Mouse (Mus musculus) hindbrain, postnatal 0 days (tissue): ENCODE measurements around the gene Zfp113. TPM values are rescaled to one million over a fixed set of nuclear protein-coding genes. Genes with fewer than 3 reads are reported as not detected.

Source experiments
- ATAC-seq: fragments of 200-750 bp; cut with Nextera tagmentation; 2 replicates; pipeline ENCODE4 v1.8.0; 2017; ENCODE audit warnings: mild to moderate bottlenecking, moderate TSS enrichment, moderate library complexity
- DNase-seq: peaks from one replicate; pipeline ENCODE4 v3.0.0-alpha.2; 2015; ENCODE audit warnings: low spot score
- H3K27ac ChIP-seq: fragments of 300-500 bp; sonication (generic); 2 replicates; pipeline ENCODE4 v1.5.1; 2014; ENCODE audit warnings: mild to moderate bottlenecking
- H3K27me3 ChIP-seq: fragments of 300-500 bp; sonication (generic); 2 replicates; pipeline ENCODE4 v1.6.1; 2014; ENCODE audit warnings: low read length, mixed read lengths; ENCODE audit not compliant: insufficient read depth
- H3K36me3 ChIP-seq: fragments of 300-500 bp; sonication (generic); 2 replicates; pipeline ENCODE4 v1.6.1; 2014; ENCODE audit warnings: low read length, mixed read lengths; ENCODE audit not compliant: insufficient read depth
- H3K4me1 ChIP-seq: fragments of 300-500 bp; sonication (generic); 2 replicates; pipeline ENCODE4 v1.6.1; 2014; ENCODE audit warnings: antibody characterized with exemption, low read length, mixed read lengths; ENCODE audit not compliant: insufficient read depth
- H3K4me2 ChIP-seq: fragments of 300-500 bp; sonication (generic); 2 replicates; pipeline ENCODE4 v1.6.1; 2014; ENCODE audit warnings: low read depth, mild to moderate bottlenecking, low read length, moderate library complexity, mixed read lengths
- H3K4me3 ChIP-seq: fragments of 300-500 bp; sonication (generic); 2 replicates; pipeline ENCODE4 v1.5.1; 2014; ENCODE audit warnings: low read length
- H3K9ac ChIP-seq: fragments of 300-500 bp; sonication (generic); replicated peaks from 2 replicates; pipeline ENCODE4 v1.6.1; 2014; ENCODE audit warnings: mild to moderate bottlenecking, low read length, moderate library complexity, mixed read lengths
- H3K9me3 ChIP-seq: fragments of 300-500 bp; sonication (generic); 2 replicates; pipeline ENCODE4 v1.6.1; 2016; ENCODE audit warnings: low read length, mixed read lengths
- CTCF ChIP-seq: IDR thresholded peaks from 2 replicates; pipeline ENCODE4 v1.5.1; 2016; ENCODE audit warnings: antibody characterized with exemption, control low read depth, low read depth
- WGBS: fragments of 180-500 bp; shearing (Covaris S2); extraction: QIAGEN DNeasy Blood & Tissue Kit; methylation state at CpG from one replicate; pipeline ENCODE4 v1.1.7; 2014; 5-methylcytosine and 5-hydroxymethylcytosine counted together
- polyA plus RNA-seq: library from polyadenylated mRNA; unstranded; fragments of >200 nt; fragmentation: Nextera tagmentation; extraction: Ambion mirVana; gene quantifications from 2 replicates; pipeline ENCODE4 v1.2.1, GENCODE M21; 2015
- total RNA-seq: library from RNA; depleted of rRNA; stranded (reverse); fragments of >200 nt; gene quantifications from 2 replicates; pipeline ENCODE4 v1.2.3, GENCODE M21; 2014; rRNA removed

Zfp113 gene
- 11.6 and 43.2 TPM in 2 replicates for total RNA-seq
- 7.9 and 11.3 TPM in 2 replicates for polyA plus RNA-seq

- no peaks in the 10 kb centered on the region for H3K9me3 ChIP-seq
- no peaks in the 10 kb centered on the region for H3K27me3 ChIP-seq
- peak within 1 kb of the TSS; percentile 95 for H3K27ac ChIP-seq
- H3K4me3 ChIP-seq: peak within 1 kb of the TSS; percentile 63
- ATAC-seq: peak; percentile 98
- DNase-seq: peak; percentile 96
- H3K36me3 ChIP-seq: peaks cover 17% of the 10 kb centered on the region
- 0 out of 2 replicates have a peak, but pooled peaks cover 6% of the 10 kb centered on the region for H3K4me1 ChIP-seq
- H3K9ac ChIP-seq: peak within 1 kb of the TSS; percentile 91
- peak; percentile 94 for TF ChIP-seq CTCF
- WGBS: under 1% methylated on average over 31 of the region's 31 CpGs
- peak within 1 kb of the TSS; percentile 73 for H3K4me2 ChIP-seq
Observed at GRCm38 (mm10) chr5:138155443-138155976, at the start of gene Zfp113. Gene Zfp113 (minus strand): TSS chr5:138155744.

GRCm38 (mm10) chr5:138202086-138202485, 46.5 kb upstream of the Zfp113 start:
- Histone ChIP-seq H3K4me2 (no peak overlapping the region), H3K9me3 (no peaks in the 10 kb centered on the region), H3K36me3 (no peaks in the 10 kb centered on the region), H3K27me3 (no peaks in the 10 kb centered on the region), H3K4me1 (no peaks in the 10 kb centered on the region), H3K27ac (no peak overlapping the region), H3K4me3 (no peak overlapping the region), H3K9ac (no peak overlapping the region)
- DNase-seq: no peak
- ATAC-seq: no peak
- 81% methylated on average over 3 of the region's 3 CpGs for WGBS
- TF ChIP-seq CTCF: no peak

DNA sequence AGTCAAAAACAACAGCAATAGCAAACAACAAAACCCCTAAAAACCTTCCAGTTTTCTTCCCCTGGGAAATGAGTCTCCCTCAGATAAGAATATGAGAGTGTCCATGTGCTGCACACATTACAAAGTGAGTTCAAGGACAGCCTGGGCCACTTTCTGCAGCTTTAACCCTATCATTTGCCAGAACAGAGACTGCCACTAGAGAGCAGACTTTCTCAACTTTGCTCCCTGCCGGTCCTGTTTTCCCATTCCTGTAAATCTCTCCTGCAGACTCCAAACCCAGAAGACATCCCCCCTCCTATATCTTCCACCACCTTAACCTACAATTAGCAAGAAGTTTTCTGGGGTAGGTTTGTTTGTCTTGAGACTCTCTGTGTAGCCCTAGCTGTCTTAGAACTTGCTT, 44.0 kb upstream of the Zfp113 start:
- ATAC-seq: no peak
- peak; percentile 60 for TF ChIP-seq CTCF
- no peaks in the 10 kb centered on the region for H3K4me1 ChIP-seq
- H3K4me2 ChIP-seq: no peak overlapping the region
- no peak overlapping the region for H3K9ac ChIP-seq
- H3K4me3 ChIP-seq: no peak overlapping the region
- no peaks in the 10 kb centered on the region for H3K9me3 ChIP-seq
- H3K36me3 ChIP-seq: no peaks in the 10 kb centered on the region
- no peaks in the 10 kb centered on the region for H3K27me3 ChIP-seq
- H3K27ac ChIP-seq: no peak overlapping the region
- 4% methylated on average over 1 of the region's 1 CpGs for WGBS
- peak; percentile 49 for DNase-seq

- no peak for DNase-seq
- H3K27me3 ChIP-seq: no peaks in the 10 kb centered on the region
- TF ChIP-seq CTCF: no peak
- 56% methylated on average over 7 of the region's 7 CpGs for WGBS
- no peak for ATAC-seq
- H3K4me1 ChIP-seq: no peaks in the 10 kb centered on the region
- peak overlapping the region; percentile 76 for H3K4me3 ChIP-seq
- peak overlapping the region; percentile 68; the same call in 1 of the 2 replicates for H3K9ac ChIP-seq
- no peaks in the 10 kb centered on the region for H3K36me3 ChIP-seq
- H3K4me2 ChIP-seq: peak overlapping the region; percentile 97
- peak overlapping the region; percentile 93 for H3K27ac ChIP-seq
- H3K9me3 ChIP-seq: no peaks in the 10 kb centered on the region
Observed at GRCm38 (mm10) chr5:138195463-138195862, 39.9 kb upstream of the Zfp113 start.

DNA sequence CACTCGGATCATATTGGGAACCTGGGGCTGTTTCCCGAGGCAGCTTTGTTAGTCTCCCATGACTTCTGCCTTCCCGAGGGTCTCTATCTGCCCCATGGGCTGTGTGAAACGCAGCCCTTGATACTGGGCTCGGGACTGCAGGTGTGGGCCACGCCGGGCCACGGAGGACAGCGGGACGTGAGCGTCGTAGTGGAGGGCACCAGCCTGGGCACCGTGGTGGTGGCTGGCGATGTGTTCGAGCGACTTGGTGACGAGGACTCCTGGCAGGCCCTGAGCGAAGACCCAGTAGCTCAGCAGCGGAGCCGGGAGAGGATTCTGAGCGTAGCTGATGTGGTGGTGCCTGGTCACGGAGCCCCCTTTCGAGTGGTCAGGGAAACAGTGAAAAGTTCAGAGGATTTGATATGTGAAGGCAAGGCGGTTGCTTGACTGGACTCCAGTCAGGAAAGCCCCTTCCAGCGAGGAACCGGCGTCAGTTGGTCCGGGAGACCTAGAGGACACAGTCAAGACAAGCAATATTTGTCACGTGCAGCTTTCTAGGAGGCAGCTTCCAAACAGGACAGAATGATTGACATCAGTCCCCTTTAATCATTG, 39.3 kb upstream of the Zfp113 start:
- peak overlapping the region; percentile 68 for H3K9ac ChIP-seq
- H3K36me3 ChIP-seq: 0 out of 2 replicates have a peak, but pooled peaks cover 2% of the 10 kb centered on the region
- peak overlapping the region; percentile 93 for H3K27ac ChIP-seq
- under 1% methylated on average over 29 of the region's 29 CpGs for WGBS
- H3K4me2 ChIP-seq: peak overlapping the region; percentile 97
- peak overlapping the region; percentile 76 for H3K4me3 ChIP-seq
- no peaks in the 10 kb centered on the region for H3K9me3 ChIP-seq
- H3K4me1 ChIP-seq: no peaks in the 10 kb centered on the region
- peak; percentile 61 for DNase-seq
- H3K27me3 ChIP-seq: no peaks in the 10 kb centered on the region
- ATAC-seq: peak; percentile 67
- peak; percentile 27; the same call in 1 of the 2 replicates for TF ChIP-seq CTCF

DNA sequence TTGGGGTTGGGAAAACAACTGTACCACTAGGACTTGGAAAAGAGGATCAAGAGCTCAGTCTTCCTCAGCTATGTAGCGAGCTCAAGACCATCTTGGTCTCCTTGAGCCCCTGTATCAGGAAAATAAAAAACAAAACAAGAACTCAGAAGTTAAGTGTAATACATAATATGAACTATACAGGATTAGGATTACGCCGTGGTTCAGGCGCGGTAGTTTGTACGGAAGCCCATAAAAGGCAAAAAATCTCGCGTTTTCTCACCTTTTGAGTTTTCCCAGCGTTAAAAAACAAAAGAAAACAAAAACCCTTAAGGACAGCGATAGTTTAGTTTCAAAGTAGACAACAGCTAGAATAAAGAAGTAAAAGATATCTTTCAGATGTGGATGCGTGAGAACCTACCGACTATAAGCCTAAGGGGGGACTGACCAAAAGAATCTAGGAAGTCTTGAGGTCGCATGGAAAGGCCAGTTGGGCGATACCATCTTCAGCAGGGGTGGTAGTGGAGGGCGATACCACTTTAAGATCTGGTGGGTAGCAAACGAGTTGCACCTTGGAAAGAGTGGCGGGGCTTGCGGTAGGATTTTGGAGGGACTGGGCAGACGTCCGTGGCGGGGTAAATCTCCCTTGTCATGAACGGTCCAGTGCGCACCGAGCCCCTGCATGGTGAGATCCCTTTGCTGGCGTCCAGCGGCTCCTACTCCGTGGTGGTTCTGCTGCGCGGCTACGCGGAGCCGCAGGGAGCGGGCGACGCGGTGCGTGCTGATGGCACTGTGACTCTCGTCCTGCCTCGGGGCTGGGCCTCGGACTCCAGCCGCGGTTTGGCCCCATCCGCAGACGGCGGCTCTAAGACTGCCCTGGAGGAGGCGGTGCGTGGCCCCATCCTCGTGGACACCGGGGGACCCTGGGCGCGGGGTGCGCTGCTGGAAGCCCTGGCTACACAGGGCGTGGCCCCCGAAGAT, 38.5 kb upstream of the Zfp113 start, which contains the start of gene Mblac1:
TSS of gene Mblac1 (plus strand) at position 544 of the 957 bp plus-strand sequence.
- H3K4me3 ChIP-seq: peak within 1 kb of the TSS; percentile 76
- H3K27me3 ChIP-seq: no peaks in the 10 kb centered on the region
- TF ChIP-seq CTCF: 0 out of 2 replicates have a peak, but pooled peaks have one; percentile 1
- peak within 1 kb of the TSS; percentile 68 for H3K9ac ChIP-seq
- peak within 1 kb of the TSS; percentile 93 for H3K27ac ChIP-seq
- H3K4me2 ChIP-seq: peak within 1 kb of the TSS; percentile 97
- H3K36me3 ChIP-seq: 0 out of 2 replicates have a peak, but pooled peaks cover 4% of the 10 kb centered on the region
- ATAC-seq (peak; percentile 86), DNase-seq (peak; percentile 89)
- WGBS: 7% methylated on average over 54 of the region's 54 CpGs
- no peaks in the 10 kb centered on the region for H3K9me3 ChIP-seq
- H3K4me1 ChIP-seq: no peaks in the 10 kb centered on the region
